In the genomic region with DNA sequence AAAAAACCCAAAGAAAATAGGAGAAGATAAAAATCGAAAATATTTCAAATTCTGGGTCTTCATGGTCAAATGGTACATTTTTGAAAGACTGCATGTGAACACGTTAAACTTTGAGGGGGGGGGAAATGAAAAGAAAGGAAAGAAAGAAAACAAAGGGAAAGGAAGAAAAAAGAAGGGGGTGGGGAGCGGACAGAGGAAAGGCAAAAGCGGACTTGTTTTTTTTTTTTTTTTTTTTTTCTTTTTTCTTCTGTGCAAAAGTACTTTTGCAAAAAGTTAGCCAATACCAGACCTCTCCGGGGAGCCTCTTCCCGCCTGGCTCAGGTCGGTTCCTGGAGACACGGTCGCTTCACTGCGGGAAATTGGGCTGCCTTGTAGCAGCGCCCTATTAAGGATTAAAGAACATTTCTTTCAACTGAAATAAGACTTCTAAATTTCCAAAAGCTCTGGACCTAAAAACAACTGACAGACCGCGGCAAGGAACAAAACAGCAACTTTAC, we compare ENCODE assay signal across 8 mouse cellular contexts. TPM values are rescaled to one million over a fixed set of nuclear protein-coding genes. Genes with fewer than 3 reads are reported as not detected.
DNase-seq lines count a peak whose midpoint lies in the region; ATAC-seq lines count a peak whose summit lies in the region.

No protein-coding gene starts in this region.

- peak; percentile 42; the same call in 1 of the 2 replicates for ATAC-seq in lung, embryonic 15.5 days (ENCODE audit: borderline replicate concordance, extremely low read depth, low FRiP score, low TSS enrichment)
- ATAC-seq in erythroblast, adult 5-6 weeks (replicated peaks; ENCODE audit: low FRiP score, poor library complexity, severe bottlenecking): peak; percentile 37; the same call in 1 of the 2 replicates
- ATAC-seq in limb, embryonic 12.5 days (ENCODE audit: insufficient number of reproducible peaks, insufficient read depth, low FRiP score, low TSS enrichment, low read depth): peak; percentile 49
- no peak; the same call in 1 of the 2 replicates for ATAC-seq in neural tube, embryonic 15.5 days (ENCODE audit: low FRiP score)

- H3K27me3 ChIP-seq in lung, embryonic 15.5 days: no peaks in the 10 kb centered on the region
- no peaks in the 10 kb centered on the region for H3K27me3 ChIP-seq in limb, embryonic 12.5 days
- H3K27me3 ChIP-seq in neural tube, embryonic 15.5 days (replicated peaks): no peaks in the 10 kb centered on the region

- WGBS in lung, embryonic 15.5 days: under 1% methylated on average over 13 of the region's 13 CpGs
- 4% methylated on average over 13 of the region's 13 CpGs for WGBS in limb, embryonic 12.5 days
- 4% methylated on average over 13 of the region's 13 CpGs for WGBS in neural tube, embryonic 15.5 days

- H3K4me3 ChIP-seq in lung, embryonic 15.5 days: peak overlapping the region; percentile 69
- peak overlapping the region; percentile 62 for H3K4me3 ChIP-seq in limb, embryonic 12.5 days (replicated peaks)
- H3K4me3 ChIP-seq in neural tube, embryonic 15.5 days (replicated peaks): peak overlapping the region; percentile 61

- no peaks in the 10 kb centered on the region for H3K9me3 ChIP-seq in lung, embryonic 15.5 days
- H3K9me3 ChIP-seq in limb, embryonic 12.5 days: 0 out of 2 replicates have a peak, but pooled peaks cover 4% of the 10 kb centered on the region
- no peaks in the 10 kb centered on the region for H3K9me3 ChIP-seq in neural tube, embryonic 15.5 days (replicated peaks)

- peak overlapping the region; percentile 85 for H3K27ac ChIP-seq in lung, embryonic 15.5 days
- H3K27ac ChIP-seq in limb, embryonic 12.5 days: peak overlapping the region; percentile 95
- H3K27ac ChIP-seq in neural tube, embryonic 15.5 days (replicated peaks): peak overlapping the region; percentile 45; the same call in 1 of the 2 replicates

- no peaks in the 10 kb centered on the region for H3K36me3 ChIP-seq in lung, embryonic 15.5 days
- H3K36me3 ChIP-seq in limb, embryonic 12.5 days: no peaks in the 10 kb centered on the region
- H3K36me3 ChIP-seq in neural tube, embryonic 15.5 days: no peaks in the 10 kb centered on the region

- peak overlapping the region; percentile 71 for H3K4me2 ChIP-seq in lung, embryonic 15.5 days
- H3K4me2 ChIP-seq in limb, embryonic 12.5 days: peak overlapping the region; percentile 59
- peak overlapping the region; percentile 65 for H3K4me2 ChIP-seq in neural tube, embryonic 15.5 days

- H3K4me1 ChIP-seq in lung, embryonic 15.5 days: peaks cover 7% of the 10 kb centered on the region
- H3K4me1 ChIP-seq in limb, embryonic 12.5 days (replicated peaks): peaks cover 7% of the 10 kb centered on the region
- H3K4me1 ChIP-seq in neural tube, embryonic 15.5 days: peaks cover 7% of the 10 kb centered on the region

- peak overlapping the region; percentile 46; the same call in 1 of the 2 replicates for H3K9ac ChIP-seq in lung, embryonic 15.5 days
- H3K9ac ChIP-seq in limb, embryonic 12.5 days (replicated peaks): peak overlapping the region; percentile 71
- 0 out of 2 replicates have a peak overlapping the region, but pooled peaks have one; percentile 23 for H3K9ac ChIP-seq in neural tube, embryonic 15.5 days (replicated peaks)

- no peak for DNase-seq in lung, postnatal 10 days
- DNase-seq in layer of hippocampus, adult 18-20 months (ENCODE audit: low spot score in 2 of 2): no peak
- no peak for DNase-seq in adrenal gland, postnatal 25 days
- no peak for DNase-seq in cerebellum, adult 11 months

RNA-seq across cellular contexts. Expression of gene Stx11, which starts 42.0 kb away (rescaled TPM):
- polyA plus RNA-seq in lung, embryonic 15.5 days (2015; fragmentation: Nextera tagmentation; extraction: Ambion mirVana): 2.0 and 5.3 TPM in 2 replicates
- total RNA-seq in erythroblast, adult 5-6 weeks (2015; ENCODE audit: low replicate concordance): 7.9 and 11.7 TPM in 2 replicates
- total RNA-seq in erythroblast, adult 5-6 weeks (2017; ENCODE audit: low replicate concordance): 7.6 and 8.1 TPM in 2 replicates
- 1.8 and 2.9 TPM in 2 replicates for polyA plus RNA-seq in limb, embryonic 12.5 days (2016; fragmentation: Nextera tagmentation; extraction: Ambion mirVana)
- polyA plus RNA-seq in neural tube, embryonic 15.5 days (2015; fragmentation: Nextera tagmentation; extraction: Ambion mirVana): 3.1 and 8.8 TPM in 2 replicates
- under 1 TPM; 0.13 to 0.37 TPM for total RNA-seq in layer of hippocampus, adult 18-20 months (2021)
- 13.1 and 16.1 TPM in 2 replicates for total RNA-seq in adrenal gland, postnatal 25 days (2021)

RNA-seq across cellular contexts. Expression of gene Utrn, which starts 53.0 kb away (rescaled TPM):
- 62.6 and 78.8 TPM in 2 replicates for polyA plus RNA-seq in lung, embryonic 15.5 days (2015; fragmentation: Nextera tagmentation; extraction: Ambion mirVana)
- total RNA-seq in erythroblast, adult 5-6 weeks (2015; ENCODE audit: low replicate concordance): 25.5 and 40.7 TPM in 2 replicates
- total RNA-seq in erythroblast, adult 5-6 weeks (2017; ENCODE audit: low replicate concordance): 46.3 and 46.7 TPM in 2 replicates
- 59.1 and 62.1 TPM in 2 replicates for polyA plus RNA-seq in limb, embryonic 12.5 days (2016; fragmentation: Nextera tagmentation; extraction: Ambion mirVana)
- 27.5 and 36.5 TPM in 2 replicates for polyA plus RNA-seq in neural tube, embryonic 15.5 days (2015; fragmentation: Nextera tagmentation; extraction: Ambion mirVana)
- total RNA-seq in layer of hippocampus, adult 18-20 months (2021): 10 to 100 TPM; 32.8 to 34.3 TPM
- total RNA-seq in adrenal gland, postnatal 25 days (2021): 91.5 and 114 TPM in 2 replicates

Comparison
In these comparisons a context has a peak if more than half of its experiments do, and no peak if none do; other contexts are left out.
1. H3K27ac ChIP-seq: peak in every context shown above with its lines; median percentile 95 in limb, embryonic 12.5 days; 85 in lung, embryonic 15.5 days; 45 in neural tube, embryonic 15.5 days.
2. RNA of gene Stx11, which starts 42.0 kb away (total RNA-seq): 13.1 to 16.1 TPM in adrenal gland, postnatal 25 days and 7.6 to 11.7 TPM in erythroblast, adult 5-6 weeks; 0.13 to 0.37 TPM in layer of hippocampus, adult 18-20 months; every median in the first group is over 4 times any median in the second.
3. Peak in every context shown above with its lines, with median percentiles within 50 percentile points of each other: H3K4me2 ChIP-seq, H3K4me3 ChIP-seq and H3K9ac ChIP-seq.